Mouse (Mus musculus) liver (tissue): Measurements from ENCODE around the gene Wipf1.

Experiments
- DNase-seq: peaks from one replicate; pipeline ENCODE4 v3.0.0-alpha.2; 2020; ENCODE audit warnings: mixed read lengths

Gene Wipf1

DNA sequence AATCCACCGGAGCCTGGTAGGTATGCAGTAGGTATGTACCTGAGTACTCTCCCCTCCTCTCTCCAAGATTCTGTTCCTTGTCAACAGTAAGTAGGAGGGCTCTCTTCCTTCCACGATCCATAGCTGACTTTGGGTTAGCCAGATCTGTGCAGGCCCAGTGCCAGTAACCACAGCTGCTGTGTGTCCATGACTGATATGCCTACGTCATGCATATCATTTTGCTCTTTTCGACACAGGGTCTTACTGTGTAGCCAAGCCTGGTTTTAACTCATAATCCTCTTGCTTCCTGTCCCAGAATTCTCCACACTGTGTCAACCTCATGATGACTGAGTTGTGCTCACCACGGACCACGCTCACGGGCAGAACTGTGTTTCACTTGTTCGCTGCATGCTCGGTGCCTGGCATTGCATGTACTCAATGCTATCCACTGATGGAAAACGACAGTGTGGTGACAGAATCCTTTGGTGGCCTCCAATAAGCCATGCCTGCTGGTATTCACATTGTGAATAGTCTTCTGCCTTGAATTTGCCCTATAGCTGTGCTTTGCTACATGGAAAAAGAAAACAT lies 26.6 kb downstream of the Wipf1 start:
- DNase-seq, result peak; percentile 59

DNA sequence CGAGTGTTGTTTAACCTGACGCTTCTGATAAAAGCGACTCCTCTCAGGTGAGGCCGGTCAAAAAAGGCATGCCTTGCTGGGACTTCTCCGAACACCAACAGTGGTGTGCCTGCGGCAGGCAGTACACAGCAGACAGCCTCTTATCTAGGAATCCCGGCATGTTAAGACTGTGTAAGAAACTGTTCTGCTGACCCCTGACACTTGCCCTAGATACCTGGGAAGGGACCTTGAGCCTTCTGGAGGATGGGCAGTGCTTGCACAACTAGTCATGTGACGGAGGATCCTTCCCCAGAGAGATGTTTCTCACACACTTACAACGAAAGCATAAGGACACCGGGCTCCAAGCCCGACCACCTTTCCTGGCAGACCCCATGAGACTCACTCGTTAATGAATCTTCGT lies 28.7 kb downstream of the Wipf1 start:
- DNase-seq, result no peak

DNA sequence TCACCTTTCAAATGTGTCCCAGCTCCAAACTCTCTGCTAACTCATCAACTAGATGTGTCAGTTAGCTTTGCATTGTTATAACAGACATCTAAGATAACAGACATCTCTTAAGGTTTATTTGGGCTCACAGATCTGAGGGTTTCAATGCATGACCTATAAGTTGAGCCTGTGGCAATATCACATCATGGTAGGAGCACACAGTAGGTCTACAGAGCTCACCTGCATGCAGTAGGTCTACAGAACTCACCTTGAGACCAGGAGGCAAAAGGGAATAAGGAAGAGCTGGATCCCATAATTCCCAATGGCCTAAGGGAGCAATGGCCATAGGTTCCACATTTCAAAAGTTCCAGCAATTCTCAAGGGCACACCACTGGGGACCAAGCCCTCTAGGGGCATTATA lies 31.2 kb downstream of the Wipf1 start:
- no peak for DNase-seq

- DNase-seq, result no peak
These were observed 32.0 kb downstream of the Wipf1 start for GRCm38 (mm10) chr2:73497572-73497971.

GRCm38 (mm10) chr2:73496944-73497343 lies 32.6 kb downstream of the Wipf1 start:
- peak; percentile 31 for DNase-seq

- no peak for DNase-seq
These were observed 33.2 kb downstream of the Wipf1 start for GRCm38 (mm10) chr2:73496329-73496685.

DNA sequence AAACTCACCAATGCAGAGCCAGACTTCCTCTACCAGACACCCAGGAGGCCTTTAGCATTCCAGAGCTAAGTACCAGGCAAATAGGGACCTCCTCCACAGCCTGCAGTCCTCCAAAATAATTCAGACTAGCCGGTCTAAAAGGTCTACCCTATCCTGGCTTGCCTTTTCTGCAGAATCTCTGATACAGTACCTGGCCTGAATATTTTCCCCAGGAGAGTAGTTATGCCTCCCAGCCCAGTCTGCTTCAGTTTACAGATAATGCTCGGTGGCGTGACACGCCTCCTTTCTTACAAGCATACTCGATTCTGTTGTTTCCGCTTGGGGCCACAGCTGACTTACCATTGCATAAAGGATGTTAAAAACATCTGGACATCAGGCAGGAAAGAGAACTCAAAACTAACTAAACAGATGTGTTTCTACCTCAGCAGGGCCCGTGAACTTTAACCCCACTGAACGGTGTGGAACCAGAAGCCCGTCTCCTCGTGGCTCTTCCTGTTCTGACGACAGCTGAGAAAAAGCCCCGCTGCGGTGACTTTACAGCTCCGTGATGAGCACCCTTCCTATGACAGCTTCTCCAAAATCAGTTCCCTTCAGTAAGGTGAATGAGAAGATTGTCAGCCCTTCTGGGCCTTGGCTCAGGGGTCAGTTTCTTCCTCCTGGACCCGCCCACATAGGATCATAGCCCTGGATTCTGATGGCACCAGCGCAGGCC lies 33.8 kb downstream of the Wipf1 start:
- peak; percentile 52 for DNase-seq

- no peak for DNase-seq
These were observed 36.0 kb downstream of the Wipf1 start for GRCm38 (mm10) chr2:73493517-73493916.

DNA sequence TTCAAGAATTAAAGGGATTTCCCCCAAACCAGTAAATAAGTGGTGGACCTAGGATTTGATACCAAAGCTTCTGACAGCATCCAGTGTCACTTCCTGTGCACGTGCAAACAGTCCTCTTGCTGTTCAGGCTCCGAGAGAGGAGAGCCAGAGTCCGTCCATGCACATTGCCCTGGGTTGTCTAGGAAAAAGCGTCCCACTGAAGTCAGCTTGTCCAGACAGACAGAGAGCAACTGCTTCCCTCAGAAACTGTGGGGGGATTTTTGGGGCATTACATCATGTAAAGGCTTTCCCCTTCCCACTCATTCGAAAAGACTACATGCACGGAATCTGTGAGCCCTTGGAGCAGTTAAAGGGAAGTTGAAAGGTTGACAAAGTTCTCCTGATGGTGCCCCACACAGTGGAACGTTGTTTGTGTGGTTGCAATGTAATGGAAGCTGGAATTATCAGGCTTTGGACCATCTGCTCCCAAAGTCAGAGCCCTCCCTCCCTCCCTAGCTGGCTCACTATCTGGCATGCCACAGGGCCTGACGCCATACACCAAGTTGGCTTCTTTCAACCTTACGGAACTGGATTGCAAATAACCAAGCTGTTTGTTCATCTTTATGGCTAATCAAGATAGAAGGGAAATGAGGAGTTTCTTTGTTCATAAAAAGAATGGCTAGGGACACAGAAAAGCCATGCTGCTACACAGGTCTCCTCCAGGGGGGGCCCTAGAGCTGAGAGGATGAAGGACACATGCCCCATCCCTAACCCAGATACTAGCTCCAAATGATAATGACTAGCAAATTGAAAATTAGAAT lies 37.9 kb downstream of the Wipf1 start:
- peak; percentile 82 for DNase-seq

DNA sequence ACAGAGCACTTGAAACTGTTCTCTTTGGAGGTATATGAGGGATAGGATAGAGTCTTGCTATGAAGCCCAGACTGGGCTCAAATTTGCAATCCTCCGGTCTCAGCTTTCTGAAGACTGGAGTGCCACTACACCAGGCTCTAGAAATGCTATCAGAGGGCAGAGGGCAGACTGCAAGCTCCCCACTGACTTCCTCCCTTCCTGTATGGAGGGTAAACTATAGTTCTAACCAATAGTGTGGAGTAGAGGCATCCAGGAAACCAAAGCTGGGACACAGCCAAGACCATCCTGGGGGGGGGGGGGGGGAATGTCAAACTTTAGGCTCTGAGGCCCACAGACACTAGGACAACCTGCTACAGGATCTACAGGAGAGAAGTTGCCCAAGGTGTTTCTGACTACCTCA lies 39.1 kb downstream of the Wipf1 start:
- DNase-seq, result no peak

DNA sequence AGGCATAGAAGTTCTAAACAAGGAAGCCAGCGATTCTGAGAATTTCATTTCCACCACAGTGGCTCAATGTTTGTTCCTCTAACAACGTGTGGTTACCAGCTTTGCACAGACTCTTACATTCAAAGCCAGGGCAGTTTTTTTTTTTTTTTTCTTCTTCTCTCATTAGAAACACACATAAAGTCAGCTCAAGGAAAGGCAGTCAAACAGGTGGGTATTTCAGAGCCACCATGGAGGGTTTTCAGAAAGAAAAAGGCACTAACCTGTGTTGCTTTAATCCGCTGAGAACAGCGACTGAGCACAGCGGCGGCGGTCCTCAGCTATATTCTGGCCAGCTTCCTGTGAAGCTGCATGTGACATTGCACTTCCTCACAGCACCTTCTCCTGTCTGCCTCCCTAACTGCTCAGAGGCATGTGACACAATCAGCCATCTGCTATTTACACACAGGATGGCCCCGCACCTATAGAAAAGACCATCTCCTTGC lies 43.4 kb downstream of the Wipf1 start:
- peak; percentile 40 for DNase-seq

DNA sequence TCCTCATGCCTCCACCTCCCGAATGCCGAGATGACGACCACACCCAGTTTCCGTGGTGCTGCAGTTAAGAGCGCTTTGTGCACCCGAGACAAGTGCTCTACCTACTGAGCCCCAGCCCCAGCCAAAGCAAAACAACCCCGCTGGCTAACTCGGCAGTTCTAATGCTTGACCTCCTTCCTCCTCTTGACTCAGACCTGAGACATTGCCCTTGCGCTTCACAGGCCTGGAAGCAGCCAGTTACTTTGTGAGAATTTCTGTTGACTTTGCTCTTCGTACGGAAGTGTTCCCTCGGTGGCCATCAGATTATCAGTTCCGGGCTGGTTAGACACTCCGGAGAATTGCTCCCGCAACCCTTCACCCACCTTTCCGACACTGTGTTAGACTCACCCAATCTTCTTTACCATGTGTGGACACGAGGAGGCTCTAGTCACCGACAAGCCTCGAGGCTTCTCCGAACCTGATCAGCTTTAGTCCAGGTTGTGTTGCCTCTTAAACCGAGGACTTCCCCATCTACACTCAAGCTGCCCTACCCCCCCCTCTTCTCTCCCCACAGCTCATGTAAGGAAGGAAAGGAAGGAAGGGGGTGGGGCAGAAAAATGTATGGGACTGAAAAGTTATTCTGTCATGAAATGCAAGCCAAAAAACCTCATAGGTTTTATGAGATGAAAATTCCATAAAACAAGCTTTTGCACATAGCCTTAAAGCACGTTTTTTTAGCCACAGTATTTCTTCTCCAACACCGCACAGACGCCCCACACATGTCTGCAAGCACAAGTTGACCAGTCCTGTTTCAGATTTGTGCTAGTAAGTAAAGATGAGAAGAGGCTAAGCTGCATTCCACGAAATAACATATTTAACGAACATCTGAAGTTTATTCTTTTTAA lies 44.1 kb downstream of the Wipf1 start:
- DNase-seq, result peak; percentile 83

- no peak for DNase-seq
These were observed 44.8 kb downstream of the Wipf1 start for GRCm38 (mm10) chr2:73484561-73485235.

- no peak for DNase-seq
These were observed 50.7 kb downstream of the Wipf1 start for GRCm38 (mm10) chr2:73478805-73479204.

- DNase-seq, result no peak
These were observed 52.0 kb downstream of the Wipf1 start for GRCm38 (mm10) chr2:73477501-73477900.

- DNase-seq, result peak; percentile 36
These were observed 54.0 kb downstream of the Wipf1 start for GRCm38 (mm10) chr2:73475519-73475918.

DNA sequence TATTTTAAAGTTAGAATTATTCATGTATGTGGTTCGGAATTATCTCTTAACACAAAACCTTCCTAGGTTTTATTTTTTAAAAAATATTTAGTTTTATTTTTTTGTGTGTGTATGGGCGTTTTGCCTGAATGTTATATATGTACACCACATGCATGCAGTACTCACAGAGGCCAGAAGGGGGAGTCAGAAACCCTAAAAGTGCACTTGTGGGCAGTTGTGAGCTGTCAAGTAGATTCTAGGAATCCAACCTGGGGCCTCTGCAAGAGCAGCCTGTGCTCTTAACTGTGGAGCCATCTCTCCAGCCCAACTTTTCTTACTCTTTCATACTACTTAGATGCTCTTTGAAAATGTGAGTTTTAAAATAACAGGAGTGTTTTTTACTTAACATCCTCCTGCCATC lies 57.4 kb downstream of the Wipf1 start:
- DNase-seq, result peak; percentile 57

- DNase-seq, result peak; percentile 23
These were observed 59.3 kb downstream of the Wipf1 start for GRCm38 (mm10) chr2:73470146-73470630.

GRCm38 (mm10) chr2:73469552-73469951 lies 60.0 kb downstream of the Wipf1 start:
- DNase-seq, result no peak

- no peak for DNase-seq
These were observed 60.5 kb downstream of the Wipf1 start for GRCm38 (mm10) chr2:73468993-73469392.

DNA sequence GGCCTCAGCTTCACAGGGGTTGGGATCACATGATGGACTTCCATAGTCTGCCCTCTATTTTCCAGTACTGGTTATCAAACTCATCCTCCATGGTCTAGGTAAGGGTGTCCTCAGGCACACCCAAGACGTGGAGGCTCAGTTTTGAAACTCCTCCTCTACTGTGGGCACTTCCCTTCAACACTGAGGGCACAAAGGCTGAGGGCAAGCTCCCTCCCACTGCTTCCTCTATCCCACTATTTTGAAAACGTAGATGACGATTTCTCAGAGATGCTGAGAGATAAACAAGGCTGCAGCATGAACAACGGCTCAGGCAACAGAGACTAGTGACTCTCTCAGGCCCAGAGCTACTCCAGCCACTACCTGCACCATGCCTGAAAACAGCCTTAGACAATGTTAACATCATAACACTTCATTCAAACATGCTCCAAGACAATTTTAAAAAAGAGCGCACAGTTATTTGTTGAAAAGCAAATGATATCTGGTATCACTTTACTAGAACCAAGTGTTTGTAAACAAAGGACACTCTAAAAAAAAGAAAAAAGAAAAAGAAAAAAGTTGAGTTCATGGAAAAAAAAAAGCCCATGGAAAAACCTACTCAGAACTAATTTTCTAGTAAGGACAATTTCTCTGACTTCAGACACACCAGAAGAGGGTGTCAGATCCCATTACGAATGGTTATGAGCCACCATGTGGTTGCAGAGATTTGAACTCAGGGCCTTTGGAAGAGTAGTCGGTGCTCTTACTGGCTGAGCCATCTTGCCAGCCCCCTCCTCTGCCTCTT lies 62.3 kb downstream of the Wipf1 start:
- no peak for DNase-seq
